In genomic region chr2:129435154-129435553, GRCm38 (mm10) we compare ENCODE assay signal across 11 mouse cellular contexts.
DNase-seq lines count a peak whose midpoint lies in the region; TF ChIP-seq lines count a peak whose summit lies in the region.
"Had no signal": no experiment of that assay in that cellular context is flagged by ENCODE, and none has a peak within 500 bp of the region (broad histone marks: within the 10 kb centered on the region; RNA-seq: fewer than 3 reads in every experiment).

No protein-coding gene starts in this region.

- no peak overlapping the region for H3K4me3 ChIP-seq in layer of hippocampus, adult 2 months
- H3K4me3 ChIP-seq: limb, embryonic 13.5 days had no signal

- DNase-seq in cerebellum, postnatal 10 days = peak; percentile 27 to 68
- no peak for DNase-seq in cerebellum, adult 11-12 months
- peak in 1 of 2 experiments; percentile 26 for DNase-seq in layer of hippocampus, adult 2 months (ENCODE audit: low spot score in 2 of 2)
- no peak for DNase-seq in layer of hippocampus, adult 11-12 months (ENCODE audit: low spot score)
- DNase-seq in 416B (ENCODE audit: low read depth) = peak; percentile 61
- DNase-seq in c-Kit-positive CD71-positive TER-119-negative erythroid progenitor cells, embryonic 14.5 days (ENCODE audit: low read depth) = peak; percentile 3
- DNase-seq in thymus, postnatal 0 days (ENCODE audit: low spot score) = no peak
- DNase-seq in right cerebral cortex, postnatal 25 days = no peak
- DNase-seq: adrenal gland, postnatal 25 days; thymus, postnatal 25 days had no signal

- no peak overlapping the region for H3K27ac ChIP-seq in layer of hippocampus, adult 2 months
- H3K27ac ChIP-seq: limb, embryonic 13.5 days had no signal

- peak; percentile 84 for TF ChIP-seq CTCF in layer of hippocampus, adult 2 months (conservative IDR thresholded peaks at IDR 0.05)

Comparison
In these comparisons a context has a peak if more than half of its experiments do, and no peak if none do; other contexts are left out.
1. DNase-seq: peak in cerebellum, postnatal 10 days (2 of 2), 416B (single experiment) and c-Kit-positive CD71-positive TER-119-negative erythroid progenitor cells, embryonic 14.5 days (single experiment); none in cerebellum, adult 11-12 months (single experiment), layer of hippocampus, adult 11-12 months (single experiment), thymus, postnatal 0 days (single experiment) and right cerebral cortex, postnatal 25 days (single experiment).